Mouse (Mus musculus): ENCODE data around the gene Gm5485. TPM values are rescaled to one million over a fixed set of nuclear protein-coding genes. Genes with fewer than 3 reads are reported as not detected.

Gm5485 gene
- polyA plus RNA-seq (2014; fragmentation: Illumina TruSeq; extraction: RNeasy Lipid Tissue Mini Kit (QIAGEN cat#74804); ENCODE audit: low read depth, low replicate concordance): not detected

DNA sequence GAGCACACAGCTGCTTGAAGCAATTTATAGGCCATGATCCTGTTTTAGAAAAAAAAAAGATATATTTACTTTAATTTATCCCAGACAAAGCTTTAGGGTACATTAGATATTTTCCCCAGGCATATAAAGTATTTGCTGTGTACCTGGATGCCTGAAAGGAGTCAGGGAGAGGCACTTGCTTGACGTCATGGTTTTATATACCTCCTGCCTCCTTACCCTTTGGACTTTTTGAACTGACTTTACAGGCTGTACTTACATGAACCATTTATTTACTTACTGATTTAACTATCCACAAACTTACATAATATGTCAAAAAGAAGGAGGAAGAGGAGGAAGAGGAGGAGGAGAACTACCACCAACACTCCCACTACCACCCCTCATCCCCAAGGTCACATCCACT, at the start of gene Gm5485:
Gm5485 (minus strand) TSS at position 171 of the 400 bp plus-strand sequence.

DNA sequence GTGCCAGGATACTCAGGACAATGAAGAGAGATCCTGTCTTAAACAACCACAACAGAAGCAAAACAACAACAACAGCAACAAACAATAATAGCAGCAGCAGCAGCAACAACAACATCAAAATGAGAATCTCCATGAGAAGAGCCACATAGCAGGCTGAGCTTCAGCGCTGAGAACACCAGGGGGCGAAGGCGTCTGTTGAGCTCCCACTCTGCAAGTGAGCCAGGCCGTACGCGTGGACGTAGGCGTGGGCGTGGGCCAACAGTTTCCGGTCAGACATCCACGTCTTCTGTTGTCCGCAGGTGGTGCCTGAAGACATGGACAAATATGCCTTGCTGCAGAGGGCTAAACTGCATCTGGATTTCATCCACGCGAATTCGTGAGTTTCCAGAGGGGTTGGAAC, 18.8 kb upstream of the Gm5485 start, which contains the start of gene Morc1:
Morc1 (plus strand) TSS at position 211 of the 400 bp plus-strand sequence.

Other genes with a start within 250 kb of the Gm5485 start
- gene Dppa4, start 128.7 kb downstream of the Gm5485 start, polyA plus RNA-seq (2014; fragmentation: Illumina TruSeq; extraction: RNeasy Lipid Tissue Mini Kit (QIAGEN cat#74804); ENCODE audit: low read depth, low replicate concordance): 1.7 TPM
- 0.48 TPM for gene Dppa2, start 108.5 kb downstream of the Gm5485 start, polyA plus RNA-seq (2014; fragmentation: Illumina TruSeq; extraction: RNeasy Lipid Tissue Mini Kit (QIAGEN cat#74804); ENCODE audit: low read depth, low replicate concordance)
- gene Morc1, start 18.8 kb upstream of the Gm5485 start, polyA plus RNA-seq (2014; fragmentation: Illumina TruSeq; extraction: RNeasy Lipid Tissue Mini Kit (QIAGEN cat#74804); ENCODE audit: low read depth, low replicate concordance): 12.7 TPM

All from testis, adult 10 weeks (tissue).